Mouse (Mus musculus) layer of hippocampus, adult 11-12 months (tissue): ENCODE measurements around the gene Arhgap1.
A peak's percentile ranks its signal among the peaks of the same experiment; 100 is the strongest.
"Not testable (repeated sequence)": the region's sequence is repeated elsewhere in the genome, so short reads cannot be mapped to it uniquely, and the experiment has no call there.

Experiments
- DNase-seq: peaks from one replicate; pipeline ENCODE4 v3.0.0; 2022; ENCODE audit warnings: low spot score

Arhgap1 gene

DNA sequence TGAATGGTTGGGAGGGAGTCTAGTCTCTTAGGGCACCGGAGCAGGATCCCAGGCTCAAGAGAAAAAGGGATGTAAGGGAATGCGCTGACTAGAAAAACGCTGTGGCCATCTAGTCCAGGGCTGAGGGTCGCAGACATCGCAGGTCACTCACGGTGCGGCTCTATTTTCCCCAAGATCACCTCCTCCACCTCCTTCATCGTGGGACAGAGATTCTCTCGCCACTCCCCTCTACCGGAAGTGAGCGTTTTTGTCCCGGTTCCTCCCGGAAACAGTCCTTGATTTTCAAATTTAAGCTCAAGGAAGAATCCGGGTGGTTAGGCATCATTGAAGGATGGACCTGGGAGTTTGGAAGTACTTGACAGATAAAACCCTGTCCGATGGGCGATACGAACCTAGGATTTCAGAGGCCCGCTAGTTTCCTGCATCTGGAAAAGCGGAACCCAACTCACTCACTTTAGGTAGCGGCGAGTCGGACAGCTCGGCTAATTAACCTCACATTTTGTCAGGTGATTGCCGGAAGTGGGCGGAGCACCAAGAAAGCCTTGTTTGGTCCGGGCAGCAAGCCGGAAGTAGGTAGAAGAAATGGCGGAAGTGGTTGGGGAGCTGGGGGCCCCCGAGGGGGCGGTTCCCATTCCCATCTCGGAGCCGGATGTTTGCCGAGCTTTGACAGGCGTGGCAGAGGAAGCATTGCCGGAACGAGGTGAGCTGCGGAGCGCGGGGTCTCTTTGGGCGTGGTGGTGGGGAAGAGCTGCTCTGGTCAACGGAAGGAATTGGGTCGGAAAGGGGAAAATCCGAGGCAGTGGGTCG, at the start of gene Arhgap1, which contains the start of gene Zfp408:
Arhgap1 (plus strand) TSS at position 308 of the 807 bp plus-strand sequence.
Zfp408 (minus strand) TSS at position 239 of the 807 bp plus-strand sequence.
- peak; percentile 98 for DNase-seq

GRCm38 (mm10) chr2:91600475-91600874, 49.2 kb upstream of the Arhgap1 start:
- peak; percentile 8 for DNase-seq

- DNase-seq, result no peak
Measured at GRCm38 (mm10) chr2:91602389-91602788, 47.3 kb upstream of the Arhgap1 start.

- not testable (repeated sequence) for DNase-seq
Measured at GRCm38 (mm10) chr2:91609370-91609769, 40.3 kb upstream of the Arhgap1 start.

GRCm38 (mm10) chr2:91622356-91622755, 27.3 kb upstream of the Arhgap1 start:
- no peak for DNase-seq

DNA sequence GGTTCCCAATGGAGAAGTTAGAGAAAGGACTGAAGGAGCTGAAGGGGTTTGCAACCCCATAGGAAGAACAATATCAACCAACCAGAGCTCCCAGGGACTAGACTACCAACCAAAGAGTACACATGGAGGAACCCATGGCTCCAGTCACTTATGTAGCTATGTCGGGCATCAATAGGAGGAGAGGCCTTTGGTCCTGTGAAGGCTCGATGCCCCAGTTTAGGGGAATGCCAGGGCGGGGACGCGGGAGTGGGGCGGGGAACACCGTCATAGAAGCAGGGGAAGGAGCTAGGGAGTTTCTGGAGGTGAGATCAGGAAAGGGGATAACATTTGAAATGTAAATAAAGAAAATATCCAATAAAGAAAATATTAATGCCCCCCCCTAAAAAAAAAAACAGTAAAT, 26.3 kb upstream of the Arhgap1 start:
- DNase-seq, result not testable (repeated sequence)

GRCm38 (mm10) chr2:91627486-91627885, 22.2 kb upstream of the Arhgap1 start:
- no peak for DNase-seq

GRCm38 (mm10) chr2:91628171-91628570, 21.5 kb upstream of the Arhgap1 start:
- no peak for DNase-seq

DNA sequence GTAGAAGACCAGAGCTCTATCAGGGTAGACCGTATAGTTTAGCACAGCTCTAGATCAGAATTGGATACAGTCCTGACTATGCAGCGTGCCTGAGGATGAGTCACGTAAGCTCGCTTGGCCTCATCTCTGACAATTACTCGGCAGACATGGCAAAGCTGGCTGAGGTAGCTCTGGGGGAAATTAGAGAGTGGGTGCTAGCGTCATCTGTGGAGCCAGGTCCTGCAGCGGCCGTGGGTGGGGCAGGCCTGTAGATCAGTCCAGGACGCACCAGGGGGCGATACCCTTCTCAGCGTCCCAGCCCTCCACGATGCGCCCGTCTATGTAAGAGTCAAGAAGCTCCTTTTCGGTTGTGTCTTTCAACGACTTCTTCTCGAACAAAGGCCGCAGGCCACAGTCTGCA, 20.0 kb upstream of the Arhgap1 start:
- DNase-seq, result no peak

DNA sequence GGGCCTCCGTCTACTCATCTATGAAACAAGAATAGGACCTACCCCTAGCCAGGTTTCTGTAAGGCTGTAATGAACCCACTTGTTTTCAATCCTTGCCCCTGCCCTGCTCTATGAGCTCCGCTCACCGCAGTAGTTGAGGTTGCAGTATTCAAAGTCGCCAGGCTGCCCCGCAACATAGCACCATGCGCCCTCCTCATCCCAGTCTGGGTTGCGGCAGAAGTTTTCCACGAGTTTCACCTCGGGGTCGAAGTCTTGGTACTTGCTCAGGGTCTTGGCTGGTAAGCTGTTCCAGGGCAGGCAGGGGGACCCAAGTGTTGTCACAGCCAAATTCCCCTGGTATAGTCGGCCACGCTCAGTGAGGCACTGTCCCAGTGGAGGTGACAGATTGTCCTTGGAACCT, 19.3 kb upstream of the Arhgap1 start:
- no peak for DNase-seq

DNA sequence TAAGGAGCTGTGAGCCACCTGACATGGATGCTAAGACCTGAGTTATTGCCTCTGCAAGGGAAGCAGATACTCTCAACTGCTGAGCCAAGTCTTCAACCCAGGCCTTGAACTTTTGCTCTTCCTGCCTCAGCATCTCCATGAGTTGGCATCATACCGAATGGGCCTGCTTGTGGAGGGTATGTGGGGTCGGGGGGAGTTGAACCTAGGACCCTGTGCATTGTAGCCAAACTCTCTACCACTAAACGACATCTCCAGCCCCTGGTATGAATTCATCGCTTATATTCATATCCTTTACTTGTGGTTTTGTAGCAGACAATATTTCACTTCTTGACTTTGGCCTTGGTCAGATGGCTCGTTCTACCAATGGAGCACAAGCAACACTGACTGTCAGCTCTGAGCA, 17.8 kb upstream of the Arhgap1 start:
- DNase-seq, result no peak

- DNase-seq, result no peak
Measured at GRCm38 (mm10) chr2:91632316-91632715, 17.3 kb upstream of the Arhgap1 start.

DNA sequence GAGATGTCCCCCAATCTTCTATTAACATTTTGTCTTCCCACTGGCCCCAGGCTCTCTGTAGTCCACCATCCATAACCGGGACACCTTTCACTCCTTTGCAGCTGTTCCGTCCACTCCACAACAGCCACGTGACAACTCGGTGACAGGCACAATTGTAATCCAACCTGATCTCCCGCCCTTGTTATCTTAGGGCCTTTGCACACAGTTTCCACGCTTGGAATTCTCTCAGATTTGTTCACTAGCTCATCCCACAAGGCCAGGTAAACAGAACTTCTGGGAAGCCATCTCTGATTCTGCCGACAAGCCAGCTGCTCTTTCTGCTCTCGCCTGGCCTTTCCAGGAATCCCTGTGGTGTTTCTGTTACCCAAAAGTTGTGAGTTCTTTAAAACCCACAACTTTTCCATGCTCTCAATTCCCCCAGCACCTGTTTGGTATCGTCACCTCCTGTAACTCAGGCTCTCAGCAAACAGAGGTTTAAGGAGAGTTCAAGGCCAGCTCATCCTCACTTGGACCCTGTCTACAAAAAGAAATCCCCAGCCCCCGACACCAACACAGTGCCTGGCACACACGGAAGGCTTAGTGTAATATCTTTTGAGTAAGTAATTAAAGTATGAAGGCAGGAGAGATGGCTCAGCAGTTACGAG, 16.2 kb upstream of the Arhgap1 start:
- no peak for DNase-seq

DNA sequence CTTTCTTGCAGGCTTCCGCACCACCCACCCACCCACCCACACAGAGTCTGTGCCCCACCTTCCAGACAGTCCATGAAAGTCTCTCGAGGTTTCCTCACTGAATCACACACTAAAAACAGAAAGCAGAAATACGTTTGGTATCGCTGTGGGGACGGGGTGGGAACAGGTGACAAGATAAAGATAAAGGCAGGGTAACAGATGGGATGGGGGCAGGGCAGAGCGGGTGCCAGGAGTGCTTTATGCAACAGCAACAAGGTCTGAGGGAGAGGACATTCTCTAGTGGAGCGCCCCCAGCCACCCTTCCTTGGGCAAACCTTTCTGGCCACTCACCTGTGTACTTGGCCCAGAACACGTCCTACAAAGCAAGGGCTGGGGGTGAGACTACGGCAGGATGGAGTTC, 14.8 kb upstream of the Arhgap1 start:
- DNase-seq, result no peak

DNA sequence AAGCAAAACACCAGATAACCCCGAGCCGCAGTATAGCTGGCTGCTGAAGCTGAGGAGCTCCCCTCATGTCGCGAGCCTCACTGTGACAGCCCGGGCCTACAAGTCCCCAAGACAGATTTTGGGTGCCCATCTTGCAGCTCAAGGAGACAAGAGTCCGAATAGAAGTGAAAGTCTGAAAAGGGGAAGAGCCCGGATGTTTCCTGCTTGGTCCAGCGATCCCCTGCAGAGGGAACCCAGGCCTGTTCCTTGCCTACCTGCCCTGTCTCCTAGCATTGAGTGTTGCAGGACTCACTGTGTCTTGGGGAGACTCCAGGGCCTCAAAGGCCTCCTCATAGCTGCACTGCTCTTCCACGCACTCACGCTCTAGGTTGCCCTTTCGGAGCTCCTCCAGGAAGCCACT, 14.2 kb upstream of the Arhgap1 start:
- DNase-seq, result no peak

- DNase-seq, result no peak
Measured at GRCm38 (mm10) chr2:91636229-91636628, 13.4 kb upstream of the Arhgap1 start, which contains the start of gene F2. F2 (minus strand) TSS chr2:91636414.

GRCm38 (mm10) chr2:91636727-91637338, 12.8 kb upstream of the Arhgap1 start:
- no peak for DNase-seq

DNA sequence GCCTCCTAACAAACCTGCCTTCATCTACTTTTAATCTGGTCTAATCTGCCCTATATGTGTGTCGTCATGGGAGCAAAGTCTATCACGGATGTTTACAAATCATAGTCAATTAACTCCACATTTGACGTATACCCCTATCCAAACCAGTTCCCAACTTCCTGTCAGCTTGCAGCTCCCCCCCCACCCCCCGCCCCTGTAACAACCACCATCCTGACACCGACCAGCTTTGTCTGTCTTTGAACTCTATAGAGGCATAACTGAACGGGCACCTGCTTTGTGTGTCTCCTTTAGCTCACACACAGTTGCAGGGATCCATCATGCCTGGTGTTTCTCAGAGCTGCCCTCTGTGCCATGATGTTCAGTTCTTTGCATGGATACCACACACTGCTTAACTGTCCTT, 10.7 kb upstream of the Arhgap1 start:
- no peak for DNase-seq

GRCm38 (mm10) chr2:91642825-91643415, 6.7 kb upstream of the Arhgap1 start:
- DNase-seq, result no peak

DNA sequence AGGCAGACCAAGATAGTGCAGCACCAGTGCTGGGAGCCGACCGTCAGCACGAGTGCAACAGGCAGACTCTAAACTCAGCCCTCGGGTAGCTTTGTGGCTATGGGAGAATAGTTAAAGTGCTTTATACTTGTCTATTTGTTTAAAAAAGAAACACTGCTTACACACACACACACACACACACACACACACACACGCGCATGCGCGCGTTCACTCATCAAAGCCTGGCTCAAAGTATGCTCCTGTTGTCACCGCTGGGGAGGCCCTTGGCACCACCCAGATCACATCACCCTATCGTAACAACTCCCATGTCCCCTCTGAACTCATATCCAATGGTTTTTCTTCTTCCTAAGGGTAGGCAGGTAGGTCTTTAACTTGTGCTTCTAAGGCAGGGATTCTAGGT, 5.6 kb upstream of the Arhgap1 start:
- no peak for DNase-seq

DNA sequence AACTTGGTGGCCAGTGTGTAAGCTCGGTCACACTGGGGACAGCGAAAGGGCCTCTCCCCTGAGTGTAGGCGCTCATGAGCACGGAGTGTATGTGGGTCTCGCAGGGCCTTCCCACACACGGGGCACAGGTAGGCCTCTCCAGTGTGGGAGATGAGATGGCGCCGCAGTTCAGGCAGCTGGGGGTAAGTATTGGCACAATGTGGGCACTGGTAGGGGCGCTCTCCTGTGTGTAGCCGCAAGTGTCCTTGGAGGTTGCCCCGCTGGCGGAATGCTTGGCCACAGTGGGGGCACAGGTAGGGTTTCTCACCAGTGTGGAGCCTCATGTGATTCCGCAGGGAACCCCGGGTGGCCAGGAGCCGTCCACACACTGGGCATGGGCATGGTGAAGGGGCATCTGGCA, 4.3 kb upstream of the Arhgap1 start:
- no peak for DNase-seq

- no peak for DNase-seq
Measured at GRCm38 (mm10) chr2:91645811-91646210, 3.8 kb upstream of the Arhgap1 start.

GRCm38 (mm10) chr2:91646733-91647132, 2.9 kb upstream of the Arhgap1 start:
- peak; percentile 61 for DNase-seq
